In the genomic region with DNA sequence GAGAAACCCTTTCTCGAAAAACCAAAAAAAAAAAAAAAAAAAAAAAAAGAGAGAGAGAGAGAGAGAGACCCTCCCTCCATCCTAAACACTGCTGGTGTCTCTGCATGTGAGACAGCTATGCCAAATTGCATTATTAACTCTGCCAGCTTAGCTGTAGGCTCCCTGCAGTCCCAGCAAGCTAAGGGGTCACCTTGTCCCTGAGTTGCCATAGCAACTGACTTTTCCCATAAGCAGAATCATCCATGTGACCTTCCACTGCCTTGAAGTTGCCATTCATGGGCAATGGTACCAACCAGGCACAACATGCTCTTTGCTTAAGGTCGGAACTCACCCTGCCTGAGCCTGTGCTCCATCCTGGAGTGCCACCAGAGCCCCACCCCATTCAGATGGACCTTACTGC, we compare ENCODE assay signal across 14 mouse cellular contexts. TPM values are rescaled to one million over a fixed set of nuclear protein-coding genes. Genes with fewer than 3 reads are reported as not detected.
"Had no signal": no experiment of that assay in that cellular context is flagged by ENCODE, and none has a peak within 500 bp of the region (broad histone marks: within the 10 kb centered on the region; RNA-seq: fewer than 3 reads in every experiment).

No protein-coding gene starts in this region.

- H3K36me3 ChIP-seq: liver, embryonic 15.5 days; neural tube, embryonic 15.5 days had no signal

- H3K27me3 ChIP-seq: liver, embryonic 15.5 days; neural tube, embryonic 15.5 days had no signal

- H3K4me2 ChIP-seq: liver, embryonic 11.5 days; liver, embryonic 15.5 days; neural tube, embryonic 15.5 days had no signal

- ATAC-seq: lung, postnatal 0 days had no signal

- H3K27ac ChIP-seq: left cerebral cortex, adult 2 months; limb, embryonic 10.5 days; liver, embryonic 15.5 days; neural tube, embryonic 15.5 days had no signal

- H3K4me3 ChIP-seq: left cerebral cortex, adult 2 months; limb, embryonic 10.5 days; liver, embryonic 15.5 days; myocyte; neural tube, embryonic 15.5 days had no signal

- H3K9me3 ChIP-seq: limb, embryonic 10.5 days; liver, embryonic 15.5 days; neural tube, embryonic 15.5 days had no signal

- H3K9ac ChIP-seq: liver, embryonic 15.5 days; neural tube, embryonic 15.5 days had no signal

- DNase-seq: kidney, adult 8-10 months; lung, adult 2 months; lung, postnatal 36 days; right cerebral cortex, adult 18-20 months; right cerebral cortex, postnatal 25 days; thymus, postnatal 36 days had no signal

RNA-seq across cellular contexts. Expression of a gene that starts 47.3 kb away (rescaled TPM):
- polyA plus RNA-seq: liver, embryonic 11.5 days; liver, embryonic 15.5 days; small intestine, adult 2 months had no signal
